In the genomic region with DNA sequence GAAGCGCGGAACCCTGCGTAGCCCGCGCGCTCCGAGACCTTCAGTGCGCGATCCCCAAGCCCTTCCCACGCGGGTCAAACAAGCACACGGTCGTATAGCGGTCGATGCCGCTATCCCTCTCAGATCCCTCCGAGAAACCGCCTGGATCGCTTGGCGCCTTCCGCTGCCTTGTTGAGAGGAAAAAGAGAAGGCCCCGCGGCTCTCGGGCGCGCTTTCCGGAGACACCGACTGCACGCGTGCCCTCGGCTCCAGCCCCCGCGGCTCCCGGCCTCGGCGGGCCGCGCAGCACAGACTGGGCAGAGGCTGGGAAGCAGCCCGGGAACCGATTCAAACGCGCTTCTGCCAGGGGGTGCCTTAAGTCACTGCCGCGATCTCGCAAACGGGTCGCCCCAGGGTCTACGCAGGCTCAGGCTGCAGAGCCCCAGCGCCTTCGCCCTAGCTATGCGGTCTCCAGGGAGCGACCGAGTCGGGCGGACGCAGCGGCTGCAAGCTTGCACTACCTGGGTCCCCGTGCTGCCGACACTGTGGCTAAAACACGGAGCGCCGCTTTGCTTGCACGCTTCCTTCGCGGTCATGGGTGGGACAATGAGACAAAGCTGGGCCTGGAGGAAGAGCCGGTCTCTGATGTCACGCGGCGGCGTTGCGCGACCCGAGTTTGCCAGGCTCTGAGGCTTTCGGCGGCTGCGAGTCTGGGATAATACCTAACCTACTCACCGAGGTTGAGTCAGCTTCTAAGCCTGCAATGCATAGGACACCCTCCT, we compare ENCODE assay signal across 8 mouse cellular contexts.
DNase-seq lines count a peak whose midpoint lies in the region; ATAC-seq and TF ChIP-seq lines count a peak whose summit lies in the region.

No protein-coding gene starts in this region.

- H3K4me3 ChIP-seq in heart, embryonic 14.5 days (ENCODE audit: control insufficient read depth in 1 of 2, insufficient read depth in 1 of 2, low read depth in 1 of 2, low read length in 2 of 2) = peak overlapping the region; percentile 49 to 58
- peak overlapping the region; percentile 45 for H3K4me3 ChIP-seq in heart, postnatal 0 days (ENCODE audit: low read depth, low read length)
- peak overlapping the region; percentile 65 for H3K4me3 ChIP-seq in limb, embryonic 10.5 days
- peak overlapping the region; percentile 70 for H3K4me3 ChIP-seq in neural tube, embryonic 15.5 days (replicated peaks)

- DNase-seq in heart, adult 9 months (ENCODE audit: low spot score in 2 of 2) = no peak
- peak; percentile 51 to 59 for DNase-seq in cerebellum, postnatal 14 days
- DNase-seq in heart, postnatal 0 days (ENCODE audit: low spot score) = no peak
- DNase-seq in limb, embryonic 10.5 days (ENCODE audit: low spot score) = peak; percentile 76
- DNase-seq in T-cell, adult 2 months (ENCODE audit: low spot score) = no peak
- DNase-seq in c-Kit-positive CD71-positive TER-119-positive erythroid progenitor cells, embryonic 14.5 days (ENCODE audit: low spot score) = no peak

- H3K4me2 ChIP-seq in heart, embryonic 14.5 days (ENCODE audit: low read length) = peak overlapping the region; percentile 98
- H3K4me2 ChIP-seq in heart, postnatal 0 days (ENCODE audit: low read depth, low read length) = peak overlapping the region; percentile 69
- H3K4me2 ChIP-seq in neural tube, embryonic 15.5 days = peak overlapping the region; percentile 99

- under 1% methylated on average over 77 of the region's 77 CpGs for WGBS in heart, embryonic 14.5 days
- 1% methylated on average over 69 of the region's 77 CpGs for WGBS in heart, postnatal 0 days
- WGBS in limb, embryonic 10.5 days = under 1% methylated on average over 77 of the region's 77 CpGs
- WGBS in neural tube, embryonic 15.5 days = under 1% methylated on average over 77 of the region's 77 CpGs

- ATAC-seq in heart, embryonic 14.5 days (ENCODE audit: insufficient number of reproducible peaks, insufficient read depth, low FRiP score, low read depth) = peak; percentile 26
- peak; percentile 14; the same call in 1 of the 2 replicates for ATAC-seq in heart, postnatal 0 days (ENCODE audit: insufficient read depth, low read depth)
- peak; percentile 89 for ATAC-seq in neural tube, embryonic 15.5 days (ENCODE audit: low FRiP score)

- H3K36me3 ChIP-seq in heart, embryonic 14.5 days (ENCODE audit: control insufficient read depth, insufficient read depth, low read length) = no peaks in the 10 kb centered on the region
- no peaks in the 10 kb centered on the region for H3K36me3 ChIP-seq in heart, postnatal 0 days (replicated peaks; ENCODE audit: control insufficient read depth, insufficient read depth, low read length)
- no peaks in the 10 kb centered on the region for H3K36me3 ChIP-seq in limb, embryonic 10.5 days
- H3K36me3 ChIP-seq in neural tube, embryonic 15.5 days = no peaks in the 10 kb centered on the region

- no peak for TF ChIP-seq CTCF in heart, postnatal 0 days (IDR thresholded peaks at IDR 0.05; ENCODE audit: low read depth)

- H3K4me1 ChIP-seq in heart, embryonic 14.5 days (ENCODE audit: control insufficient read depth in 2 of 2, insufficient read depth in 2 of 2, low read length in 2 of 2) = peaks cover 3 to 7% of the 10 kb centered on the region in 2 experiments; a peak in 2 of 4 replicates
- no peaks in the 10 kb centered on the region for H3K4me1 ChIP-seq in heart, postnatal 0 days (ENCODE audit: control insufficient read depth, insufficient read depth)
- H3K4me1 ChIP-seq in limb, embryonic 10.5 days = peaks cover 19% of the 10 kb centered on the region
- H3K4me1 ChIP-seq in neural tube, embryonic 15.5 days = peaks cover 16% of the 10 kb centered on the region

- H3K9ac ChIP-seq in heart, embryonic 14.5 days (ENCODE audit: low read length) = peak overlapping the region; percentile 61; the same call in 1 of the 2 replicates
- H3K9ac ChIP-seq in heart, postnatal 0 days (replicated peaks; ENCODE audit: low read depth, low read length) = no peak overlapping the region
- H3K9ac ChIP-seq in neural tube, embryonic 15.5 days (replicated peaks) = peak overlapping the region; percentile 74

- no peaks in the 10 kb centered on the region for H3K9me3 ChIP-seq in heart, embryonic 14.5 days (ENCODE audit: control insufficient read depth, low read length)
- H3K9me3 ChIP-seq in heart, postnatal 0 days (replicated peaks; ENCODE audit: control insufficient read depth, low read length) = no peaks in the 10 kb centered on the region
- H3K9me3 ChIP-seq in limb, embryonic 10.5 days (replicated peaks) = no peaks in the 10 kb centered on the region
- no peaks in the 10 kb centered on the region for H3K9me3 ChIP-seq in neural tube, embryonic 15.5 days (replicated peaks)

- H3K27ac ChIP-seq in heart, embryonic 14.5 days (replicated peaks in 1 of 2; ENCODE audit: control insufficient read depth in 1 of 2, insufficient read depth in 1 of 2, low read depth in 2 of 2, low read length in 2 of 2) = no peak overlapping the region
- H3K27ac ChIP-seq in heart, postnatal 0 days (ENCODE audit: low read depth) = no peak overlapping the region
- peak overlapping the region; percentile 73 for H3K27ac ChIP-seq in limb, embryonic 10.5 days
- peak overlapping the region; percentile 63 for H3K27ac ChIP-seq in neural tube, embryonic 15.5 days (replicated peaks)

- no peak for TF ChIP-seq EP300 in heart, postnatal 0 days (IDR thresholded peaks at IDR 0.05; ENCODE audit: low read depth)

- peaks cover 42% of the 10 kb centered on the region for H3K27me3 ChIP-seq in heart, embryonic 14.5 days (ENCODE audit: control insufficient read depth, insufficient read depth, low read length)
- H3K27me3 ChIP-seq in heart, postnatal 0 days (ENCODE audit: control insufficient read depth, insufficient read depth, low read length) = peaks cover 39% of the 10 kb centered on the region
- peaks cover 45% of the 10 kb centered on the region for H3K27me3 ChIP-seq in limb, embryonic 10.5 days (ENCODE audit: low read depth, poor library complexity, severe bottlenecking)
- peaks cover 35% of the 10 kb centered on the region for H3K27me3 ChIP-seq in neural tube, embryonic 15.5 days (replicated peaks)

Comparison
In these comparisons a context has a peak if more than half of its experiments do, and no peak if none do; other contexts are left out.
1. ATAC-seq: peak in every context shown above with its lines; median percentile 89 in neural tube, embryonic 15.5 days; 26 in heart, embryonic 14.5 days; 14 in heart, postnatal 0 days.
2. H3K27ac ChIP-seq: peak in limb, embryonic 10.5 days (single experiment) and neural tube, embryonic 15.5 days (single experiment); none in heart, embryonic 14.5 days (0 of 2) and heart, postnatal 0 days (single experiment).
3. DNase-seq: peak in cerebellum, postnatal 14 days (2 of 2) and limb, embryonic 10.5 days (single experiment); none in heart, adult 9 months (0 of 2), heart, postnatal 0 days (single experiment), T-cell, adult 2 months (single experiment) and c-Kit-positive CD71-positive TER-119-positive erythroid progenitor cells, embryonic 14.5 days (single experiment).
4. Peak in every context shown above with its lines, with median percentiles within 50 percentile points of each other: H3K4me2 ChIP-seq and H3K4me3 ChIP-seq.